Mouse (Mus musculus): ENCODE measurements around the gene Dot1l.

The Dot1l gene

DNA sequence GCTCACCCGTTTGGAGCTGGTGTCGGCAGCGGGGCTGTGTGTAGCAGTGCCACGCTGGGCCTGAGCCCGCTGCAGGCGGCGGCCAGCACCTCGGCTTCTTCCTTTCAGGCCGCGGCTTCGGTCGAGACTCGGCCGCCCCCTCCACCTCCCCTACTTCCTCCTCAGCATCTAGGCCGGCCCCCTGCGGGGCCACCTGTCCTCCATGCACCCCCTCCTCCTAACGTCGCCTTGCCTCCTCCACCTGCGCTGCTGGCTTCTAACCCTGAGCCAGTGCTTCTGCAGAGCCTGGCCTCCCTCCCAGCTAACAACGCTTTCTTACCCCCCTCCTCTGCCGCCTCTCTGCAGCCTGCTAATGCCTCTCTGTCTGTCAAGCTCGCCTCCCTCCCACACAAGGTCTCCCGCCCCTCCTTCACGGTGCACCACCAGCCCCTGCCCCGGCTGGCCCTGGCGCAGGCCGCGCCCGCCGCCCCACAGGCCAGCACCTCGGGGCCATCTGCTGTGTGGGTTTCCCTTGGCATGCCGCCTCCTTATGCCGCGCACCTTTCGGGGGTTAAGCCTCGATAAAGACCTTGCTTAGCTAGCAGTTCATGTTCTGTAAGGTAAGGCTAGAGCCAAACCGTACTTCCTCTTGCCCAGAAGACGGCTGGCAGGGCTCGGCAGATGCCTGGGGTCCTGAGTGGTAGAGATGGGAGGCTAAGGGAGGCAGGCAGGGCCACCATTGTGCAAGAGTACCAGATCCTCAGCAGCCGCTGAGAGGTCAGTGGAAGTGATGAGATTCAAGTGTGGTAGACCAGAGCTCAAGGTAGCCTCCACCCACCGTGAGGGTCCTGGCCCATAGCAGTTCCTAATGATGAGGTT lies 37.4 kb downstream of the Dot1l start:
- DNase-seq (ENCODE audit: low spot score in 2 of 2), result no peak

DNA sequence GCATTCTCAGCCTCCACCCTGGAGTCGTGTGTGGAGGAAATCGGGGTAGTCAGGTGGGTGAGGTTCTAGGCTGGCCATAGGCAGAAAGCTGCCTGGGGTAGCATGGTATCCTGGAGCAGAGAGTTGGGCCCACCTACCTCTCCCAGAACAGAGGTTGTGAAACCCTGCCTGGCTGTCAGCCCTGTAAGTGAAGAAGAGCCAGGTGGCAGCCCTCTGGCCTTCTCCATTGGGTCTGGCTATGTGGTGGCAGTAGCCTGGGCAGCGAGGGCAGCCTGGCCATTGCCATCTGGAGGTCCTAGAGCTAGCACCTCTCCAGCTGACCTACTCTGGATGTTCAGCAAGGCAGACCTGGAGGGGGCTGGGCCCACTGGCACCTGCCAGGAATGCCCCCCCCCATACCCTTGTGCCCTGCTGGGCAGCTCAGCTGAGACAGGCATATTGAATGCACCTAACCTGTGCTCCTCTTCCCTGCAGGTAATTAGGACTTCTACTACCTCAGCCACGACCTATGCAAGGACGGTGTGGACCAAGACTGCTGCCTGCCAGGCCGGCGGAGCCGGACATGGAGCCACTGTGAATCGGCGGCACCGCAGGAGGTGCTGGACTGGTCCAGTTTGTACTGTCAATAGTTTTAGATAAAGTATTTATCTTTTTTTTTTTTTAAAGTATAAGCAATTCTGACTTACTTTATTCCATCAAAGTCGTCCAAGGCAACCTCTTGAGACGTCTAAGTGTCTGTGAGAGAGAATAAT lies 38.2 kb downstream of the Dot1l start:
- DNase-seq (ENCODE audit: low spot score in 2 of 2), result no peak

DNA sequence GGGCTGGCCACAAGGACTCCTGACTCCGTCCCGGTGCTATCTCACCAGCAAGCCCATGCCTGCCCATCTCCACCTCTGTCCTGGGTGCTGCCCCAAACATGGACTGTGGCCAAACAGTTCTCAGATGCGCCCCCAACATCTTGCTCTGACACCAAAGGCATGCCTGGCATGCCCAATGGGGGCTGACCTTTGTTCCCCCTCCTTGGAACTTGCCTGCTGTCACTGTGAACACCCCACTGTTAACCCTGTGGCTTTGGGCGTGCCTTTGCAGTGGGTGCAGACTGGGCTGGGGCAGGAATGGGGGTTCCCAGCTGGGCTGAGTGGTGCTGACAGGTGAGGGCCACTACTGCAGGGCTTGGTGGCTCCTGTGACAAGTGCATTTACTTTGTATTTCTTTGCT lies 38.8 kb downstream of the Dot1l start:
- DNase-seq (ENCODE audit: low spot score in 2 of 2), result no peak

DNA sequence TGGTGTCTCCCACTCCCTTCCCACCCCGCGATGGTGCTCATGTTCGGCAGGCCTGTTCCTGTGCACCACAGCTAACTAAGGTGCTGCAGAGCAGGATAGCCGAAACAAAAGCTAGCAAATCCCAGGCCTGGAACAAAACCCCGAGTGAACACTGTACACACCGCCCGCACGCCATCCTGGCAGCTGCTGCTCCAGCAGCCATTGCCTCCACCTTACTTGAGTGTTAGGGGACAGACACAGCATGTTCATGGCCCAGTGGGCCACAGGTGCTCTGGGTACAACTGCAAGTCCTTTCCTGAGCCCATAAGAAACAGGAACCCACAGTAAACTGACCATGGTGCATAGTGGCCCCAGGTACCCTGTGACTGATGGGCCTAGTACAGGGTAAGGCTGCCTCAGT lies 39.7 kb downstream of the Dot1l start:
- DNase-seq (ENCODE audit: low spot score in 2 of 2), result no peak

DNA sequence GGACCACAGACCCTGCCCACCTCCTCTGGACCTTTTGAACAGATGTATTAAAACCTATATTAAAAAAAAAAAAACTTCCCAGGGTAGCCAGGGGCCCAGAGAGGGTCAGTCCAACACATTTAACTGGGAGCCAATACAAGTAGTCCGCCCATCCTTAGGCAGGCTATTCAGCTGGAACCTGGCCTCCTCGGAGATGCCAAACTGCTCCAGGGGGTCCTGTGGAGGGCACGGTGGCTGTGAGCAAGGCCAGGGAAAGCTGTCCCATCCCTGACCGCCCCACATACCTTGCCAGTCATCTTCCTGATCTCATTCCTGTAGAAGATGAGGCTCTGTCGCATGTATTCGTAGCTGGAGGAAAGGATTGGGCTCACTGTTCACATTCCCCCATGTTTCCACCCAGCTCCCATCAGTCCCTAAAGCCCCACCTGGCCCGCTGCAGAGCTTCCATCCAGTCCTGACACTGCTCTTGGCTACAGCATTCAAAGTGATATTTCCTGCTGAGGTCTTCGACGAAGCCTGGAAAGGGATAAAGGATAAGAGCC lies 41.4 kb downstream of the Dot1l start:
- no peak for DNase-seq (ENCODE audit: low spot score in 2 of 2)

DNA sequence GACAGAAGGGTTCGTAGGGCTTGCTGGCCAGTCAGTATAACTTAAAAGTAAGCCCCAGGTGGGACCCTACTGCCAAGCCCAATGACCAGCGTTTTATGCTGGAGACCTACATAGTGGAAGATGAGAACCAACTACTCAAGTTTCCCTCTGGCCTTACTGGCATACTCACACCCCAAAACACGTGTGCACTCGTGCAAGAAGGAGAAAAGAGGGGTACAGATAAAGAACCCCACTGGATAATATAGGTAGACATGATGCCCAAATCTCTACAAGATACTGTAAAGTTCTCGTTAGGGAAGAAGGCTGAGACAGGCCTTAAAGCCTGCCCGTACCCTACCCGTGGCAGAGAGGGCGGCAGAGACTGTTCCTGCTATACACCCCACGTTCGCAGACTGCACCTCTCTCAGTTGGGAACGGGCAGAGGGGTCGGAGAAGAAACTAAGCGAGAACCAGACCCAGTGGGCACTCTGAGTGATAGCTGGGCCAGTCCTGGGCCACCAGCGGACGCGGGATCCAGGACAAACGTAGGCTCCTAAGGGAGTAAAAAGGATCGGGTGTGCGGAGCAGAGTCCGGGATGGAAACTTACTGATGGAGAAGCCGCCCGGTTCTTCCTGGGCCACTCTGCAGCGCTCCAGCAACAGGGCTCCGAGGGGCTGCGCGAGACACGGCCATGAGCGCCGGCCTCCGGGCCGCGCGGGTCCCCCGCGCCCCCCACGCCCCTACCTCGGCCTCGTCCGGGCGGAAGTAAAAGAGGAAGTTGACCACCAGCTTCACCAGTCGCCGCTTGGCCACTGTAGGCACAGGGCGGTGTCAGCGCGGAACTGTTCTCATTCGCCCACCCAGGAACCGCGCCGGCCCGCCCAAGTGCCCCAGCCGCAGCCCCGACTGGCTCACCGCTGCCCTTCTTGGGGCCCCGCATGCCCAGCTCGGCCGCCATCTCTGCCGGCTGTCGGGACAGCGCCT lies 42.5 kb downstream of the Dot1l start:
- DNase-seq (ENCODE audit: low spot score in 2 of 2), result no peak

DNA sequence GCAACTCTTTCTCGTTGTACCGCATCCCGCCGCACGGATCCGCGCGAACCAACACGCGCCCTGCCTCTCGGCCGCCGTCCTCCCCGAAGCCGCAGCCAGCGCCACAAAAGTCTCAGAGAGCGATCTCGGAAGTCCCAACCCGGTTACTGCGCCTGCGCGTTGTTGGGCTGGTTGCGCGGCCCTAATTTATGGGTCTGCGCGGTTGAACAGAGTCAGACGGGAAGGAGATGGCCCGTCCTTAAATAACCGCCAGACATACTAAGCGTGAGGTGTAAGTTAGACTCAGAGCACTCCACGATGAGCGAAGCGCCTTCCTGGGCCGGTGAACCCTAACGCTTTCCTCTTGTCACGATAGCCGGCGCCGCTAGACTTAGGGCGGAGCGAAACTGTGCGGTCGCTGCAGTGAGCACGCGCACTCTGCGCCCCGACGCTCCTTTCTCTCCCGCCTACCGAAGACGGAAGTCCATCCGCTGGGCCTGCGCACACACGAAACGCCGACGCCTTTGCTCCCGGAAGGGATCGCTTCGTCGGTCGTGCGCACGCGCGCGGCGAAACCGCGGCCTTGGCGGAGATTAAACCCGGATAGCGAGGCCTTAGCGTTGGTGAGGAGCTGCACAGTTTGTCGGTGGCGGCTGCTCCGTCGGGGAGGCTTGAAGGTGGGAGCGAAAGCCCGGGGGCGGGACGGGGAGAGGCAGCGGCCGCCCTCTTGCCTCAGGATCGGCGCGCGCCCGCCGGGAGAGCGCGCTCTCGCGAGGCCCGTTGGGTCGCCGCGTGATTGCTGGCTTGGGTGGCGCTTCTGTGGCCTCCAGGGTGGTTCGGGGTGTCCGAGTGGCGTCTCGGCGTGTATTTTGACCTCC lies 43.4 kb downstream of the Dot1l start, which contains the start of the genes Sf3a2 and Plekhj1:
Sf3a2 (plus strand) TSS at position 49 of the 857 bp plus-strand sequence.
Plekhj1 (minus strand) TSS at position 477 of the 857 bp plus-strand sequence.
- peak; percentile 91 to 94 for DNase-seq (ENCODE audit: low spot score in 2 of 2)

DNA sequence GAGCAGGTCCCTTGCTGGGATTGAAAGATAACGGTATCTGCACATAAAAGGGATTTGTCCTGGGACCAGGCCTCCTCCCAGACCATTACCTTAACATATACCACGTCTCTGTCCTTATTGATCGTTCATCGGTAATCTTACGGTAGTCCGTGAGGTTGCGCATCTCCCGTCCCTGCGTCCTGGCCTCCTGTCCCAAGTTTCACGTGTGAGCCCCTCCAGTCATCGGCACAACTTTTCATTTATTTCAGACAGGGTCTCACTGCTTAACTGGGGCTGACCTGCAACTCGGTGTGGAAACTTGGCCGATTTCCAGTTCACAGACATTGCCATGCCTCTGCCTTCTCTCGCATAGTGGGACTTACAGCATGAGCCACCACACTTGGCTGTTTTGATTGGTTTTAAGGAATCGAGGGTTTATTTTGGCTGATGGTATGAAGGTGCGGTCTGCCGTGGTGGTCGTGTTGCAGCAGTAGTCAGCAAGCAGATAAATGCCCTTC lies 44.1 kb downstream of the Dot1l start:
- DNase-seq (ENCODE audit: low spot score in 2 of 2), result no peak

DNA sequence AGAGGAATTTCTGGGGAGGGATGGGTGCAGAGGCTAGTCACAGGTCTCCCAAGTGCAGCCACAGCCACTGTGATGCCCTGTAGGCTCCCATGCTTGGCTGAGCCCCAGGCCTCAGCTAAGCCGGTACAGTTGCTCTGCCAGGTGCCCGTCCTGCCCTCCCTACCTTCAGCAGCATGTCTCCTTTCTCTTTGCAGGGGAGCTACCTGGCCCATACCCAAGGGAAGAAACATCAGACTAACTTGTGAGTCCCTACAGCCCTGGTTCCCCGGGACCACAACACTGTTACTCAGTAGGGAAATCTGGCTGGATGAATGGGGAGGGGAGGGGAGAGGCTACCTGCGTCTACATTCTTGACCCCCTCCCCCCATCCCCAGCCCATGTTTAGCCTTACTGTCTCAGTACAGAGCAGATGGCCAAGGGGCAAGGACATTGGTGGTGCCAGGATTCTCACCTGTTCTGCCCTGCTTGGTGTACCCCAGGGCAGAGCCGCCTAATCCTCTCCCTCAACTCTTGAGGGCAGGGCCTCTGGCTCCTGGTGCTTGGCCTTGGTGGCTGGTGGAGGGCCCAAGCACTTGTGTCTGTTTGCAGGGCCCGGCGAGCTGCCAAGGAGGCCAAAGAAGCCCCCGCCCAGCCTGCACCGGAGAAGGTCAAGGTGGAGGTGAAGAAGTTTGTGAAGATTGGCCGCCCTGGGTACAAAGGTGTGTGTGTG lies 47.4 kb downstream of the Dot1l start:
- DNase-seq (ENCODE audit: low spot score in 2 of 2), result no peak

DNA sequence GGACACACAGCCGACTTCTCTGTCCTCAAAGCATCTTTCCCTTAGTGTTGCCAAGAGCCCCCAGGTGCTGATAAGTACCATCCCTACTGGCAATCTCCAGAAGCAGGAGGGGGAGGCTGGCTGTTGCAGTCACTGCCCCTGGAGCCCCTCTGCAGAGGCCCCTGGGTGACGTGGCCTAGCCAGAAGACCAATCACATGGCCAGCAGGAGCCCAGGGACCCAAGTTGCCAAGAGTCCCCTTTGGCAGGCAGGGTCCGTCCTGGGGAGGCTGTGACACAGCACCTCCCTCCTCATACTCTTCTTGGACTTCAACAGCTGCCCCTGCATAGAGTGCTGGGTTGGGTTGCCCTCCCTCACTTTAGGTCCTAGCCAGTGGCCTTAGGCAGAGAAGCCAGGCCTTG lies 48.0 kb downstream of the Dot1l start:
- DNase-seq (ENCODE audit: low spot score in 2 of 2), result no peak

DNA sequence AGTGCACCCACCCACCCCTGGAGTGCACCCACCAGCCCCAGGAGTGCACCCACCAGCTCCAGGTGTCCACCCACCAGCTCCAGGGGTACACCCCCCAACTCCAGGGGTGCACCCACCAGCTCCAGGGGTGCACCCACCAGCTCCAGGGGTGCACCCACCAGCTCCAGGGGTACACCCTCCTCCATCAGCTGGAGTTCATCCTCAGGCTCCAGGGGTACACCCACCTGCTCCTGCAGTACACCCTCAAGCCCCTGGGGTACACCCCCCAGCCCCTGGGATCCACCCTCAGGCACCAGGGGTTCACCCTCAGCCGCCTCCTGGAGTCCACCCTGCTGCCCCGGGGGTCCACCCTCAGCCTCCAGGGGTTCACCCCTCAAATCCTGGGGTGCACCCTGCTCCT lies 49.3 kb downstream of the Dot1l start:
- DNase-seq (ENCODE audit: low spot score in 2 of 2), result no peak

DNA sequence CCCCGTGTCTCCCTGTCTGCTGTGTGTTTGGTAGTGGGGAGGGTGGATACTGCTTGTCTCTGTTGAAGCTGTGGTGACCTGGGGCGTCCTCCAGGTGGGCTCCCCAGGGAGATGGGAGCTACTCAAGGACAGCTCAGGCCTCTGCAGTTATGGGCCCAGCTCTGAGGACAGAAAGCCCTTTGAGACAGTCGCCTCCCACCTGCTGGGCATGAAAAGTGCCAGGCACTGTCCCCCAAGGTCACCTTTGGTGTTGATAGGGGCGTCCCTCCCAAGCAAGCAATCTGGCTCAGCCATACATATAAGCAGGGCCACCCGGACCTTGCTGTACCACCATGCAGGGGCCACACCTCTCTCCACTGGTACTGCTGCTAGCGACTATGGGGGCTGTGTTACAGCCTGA lies 49.9 kb downstream of the Dot1l start, which contains the start of gene Amh:
Amh (plus strand) TSS at position 328 of the 400 bp plus-strand sequence.
- DNase-seq (ENCODE audit: low spot score in 2 of 2), result no peak

DNA sequence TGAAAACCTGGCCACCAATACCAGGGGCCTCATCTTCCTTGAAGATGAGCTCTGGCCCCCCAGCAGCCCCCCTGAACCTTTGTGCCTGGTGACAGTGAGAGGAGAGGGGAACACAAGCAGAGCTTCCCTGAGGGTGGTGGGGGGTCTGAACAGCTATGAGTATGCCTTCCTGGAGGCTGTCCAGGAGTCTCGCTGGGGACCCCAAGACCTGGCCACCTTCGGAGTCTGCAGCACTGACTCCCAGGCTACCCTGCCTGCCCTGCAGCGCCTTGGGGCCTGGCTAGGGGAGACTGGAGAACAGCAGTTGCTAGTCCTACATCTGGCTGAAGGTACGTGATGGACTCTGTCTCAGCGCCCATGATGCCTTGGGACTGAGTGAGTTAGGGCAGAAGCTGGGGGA lies 50.3 kb downstream of the Dot1l start:
- DNase-seq (ENCODE audit: low spot score in 2 of 2), result no peak

DNA sequence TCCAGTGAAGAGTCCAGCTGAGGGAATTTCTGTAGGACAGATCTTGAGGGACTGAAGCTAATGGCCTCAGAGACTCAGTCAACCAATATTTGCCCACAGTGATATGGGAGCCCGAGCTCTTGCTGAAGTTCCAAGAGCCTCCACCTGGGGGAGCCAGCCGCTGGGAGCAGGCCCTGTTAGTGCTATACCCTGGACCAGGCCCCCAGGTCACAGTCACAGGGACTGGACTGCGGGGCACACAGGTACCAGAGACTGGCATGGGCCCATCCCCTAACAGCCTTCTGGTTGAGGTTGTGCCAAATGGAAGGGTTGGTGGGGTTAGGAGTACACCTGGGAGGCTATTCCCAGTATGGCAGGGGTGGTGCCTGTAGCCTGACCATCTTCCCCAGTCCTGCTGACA lies 50.9 kb downstream of the Dot1l start:
- DNase-seq (ENCODE audit: low spot score in 2 of 2), result peak; percentile 68 to 83

DNA sequence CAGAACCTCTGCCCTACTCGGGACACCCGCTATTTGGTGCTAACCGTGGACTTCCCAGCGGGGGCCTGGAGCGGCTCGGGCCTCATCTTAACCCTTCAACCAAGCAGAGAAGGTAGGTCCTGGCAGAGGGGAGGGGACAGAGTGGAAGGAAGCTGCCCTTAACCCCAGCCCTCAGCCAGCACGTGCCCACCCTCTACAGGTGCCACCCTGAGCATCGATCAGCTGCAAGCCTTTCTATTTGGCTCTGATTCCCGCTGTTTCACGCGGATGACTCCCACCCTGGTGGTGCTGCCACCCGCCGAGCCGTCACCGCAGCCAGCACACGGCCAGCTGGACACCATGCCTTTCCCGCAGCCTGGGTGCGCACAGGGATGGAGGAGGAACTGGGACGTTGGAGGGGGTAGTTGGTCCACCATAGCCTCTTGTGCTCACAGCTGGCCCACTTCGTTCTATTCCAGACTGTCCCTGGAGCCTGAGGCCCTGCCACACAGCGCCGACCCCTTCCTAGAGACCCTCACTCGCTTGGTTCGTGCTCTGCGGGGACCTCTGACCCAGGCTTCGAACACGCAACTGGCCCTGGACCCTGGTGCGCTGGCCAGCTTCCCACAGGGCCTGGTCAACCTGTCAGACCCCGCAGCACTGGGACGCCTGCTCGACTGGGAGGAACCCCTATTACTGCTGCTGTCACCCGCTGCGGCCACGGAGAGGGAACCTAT lies 51.5 kb downstream of the Dot1l start:
- no peak for DNase-seq (ENCODE audit: low spot score in 2 of 2)

DNA sequence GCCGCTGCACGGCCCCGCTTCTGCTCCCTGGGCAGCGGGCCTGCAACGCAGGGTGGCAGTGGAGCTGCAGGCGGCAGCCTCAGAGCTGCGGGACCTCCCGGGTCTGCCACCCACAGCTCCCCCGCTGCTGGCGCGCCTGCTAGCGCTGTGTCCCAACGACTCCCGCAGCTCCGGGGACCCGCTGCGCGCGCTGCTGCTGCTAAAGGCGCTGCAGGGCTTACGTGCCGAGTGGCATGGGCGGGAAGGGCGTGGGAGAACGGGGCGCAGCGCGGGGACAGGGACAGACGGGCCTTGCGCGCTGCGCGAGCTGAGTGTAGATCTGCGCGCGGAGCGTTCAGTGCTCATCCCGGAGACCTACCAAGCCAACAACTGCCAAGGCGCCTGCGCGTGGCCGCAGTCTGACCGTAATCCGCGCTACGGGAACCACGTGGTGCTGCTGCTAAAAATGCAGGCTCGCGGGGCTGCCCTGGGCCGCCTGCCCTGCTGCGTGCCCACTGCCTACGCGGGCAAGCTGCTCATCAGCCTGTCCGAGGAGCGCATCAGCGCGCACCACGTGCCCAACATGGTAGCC lies 52.1 kb downstream of the Dot1l start:
- DNase-seq (ENCODE audit: low spot score in 2 of 2), result peak in 1 of 2 experiments; percentile 36

DNA sequence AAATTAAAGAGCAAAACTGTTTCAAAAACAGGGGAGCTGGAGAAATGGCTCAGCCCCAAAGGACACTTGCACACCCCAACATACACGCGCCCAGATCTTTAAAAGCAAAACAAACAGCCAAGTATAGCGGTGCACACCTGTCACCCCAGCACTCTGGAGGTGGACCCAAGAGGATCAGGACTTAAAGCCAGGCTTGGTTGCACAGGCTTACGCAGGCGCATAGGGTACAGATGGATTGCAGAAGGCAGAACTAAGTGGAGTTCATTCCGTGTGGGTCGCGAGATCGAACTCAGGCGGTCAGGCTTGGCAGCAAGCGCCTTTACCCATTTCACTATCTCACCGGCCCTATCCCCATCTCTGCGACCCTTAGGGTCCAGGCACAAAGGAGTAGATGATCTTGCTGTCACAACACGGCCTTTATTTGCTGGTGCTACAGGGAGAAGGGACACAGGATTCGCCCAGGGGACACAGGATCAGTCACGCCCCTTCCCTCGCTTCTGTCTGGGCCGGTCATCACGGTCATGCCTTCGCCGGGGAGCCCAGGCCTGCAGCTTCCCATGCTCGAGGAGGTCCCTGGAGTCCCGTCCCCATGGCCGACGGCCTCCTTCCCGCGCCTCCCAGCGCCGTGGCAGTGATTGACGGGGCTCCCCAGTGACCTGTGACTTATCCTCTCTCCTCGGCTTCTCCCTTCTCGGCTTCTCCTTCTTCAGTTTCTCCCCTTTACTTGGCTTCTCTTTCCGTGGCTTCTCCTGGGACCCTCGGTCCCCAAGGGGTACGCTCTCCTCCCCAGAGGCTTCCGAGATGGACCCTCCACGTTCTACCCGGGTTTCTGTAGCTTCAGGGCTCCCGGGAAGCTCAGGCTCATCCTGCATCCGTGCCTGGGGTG lies 53.3 kb downstream of the Dot1l start:
- no peak for DNase-seq (ENCODE audit: low spot score in 2 of 2)
